Mouse (Mus musculus): ENCODE data around the gene Atxn2. TPM values are rescaled to one million over a fixed set of nuclear protein-coding genes. Genes with fewer than 3 reads are reported as not detected.
"Not testable (repeated sequence)": the region's sequence is repeated elsewhere in the genome, so short reads cannot be mapped to it uniquely, and the experiment has no call there.

Gene Atxn2
- polyA plus RNA-seq, 1 experiment from 2014 or later = 85.3 TPM

- no peak overlapping the region for H3K9ac ChIP-seq (replicated peaks; ENCODE audit: low read length)
- no peak overlapping the region for H3K27ac ChIP-seq (replicated peaks; ENCODE audit: low read depth, low read length)
- H3K4me1 ChIP-seq (ENCODE audit: control insufficient read depth, insufficient read depth, low read length) = no peaks in the 10 kb centered on the region
- WGBS = 94% methylated on average over 7 of the region's 7 CpGs
- no peaks in the 10 kb centered on the region for H3K36me3 ChIP-seq (ENCODE audit: control insufficient read depth, insufficient read depth, low read length)
- DNase-seq (no peak), ATAC-seq (ENCODE audit: low FRiP score, low TSS enrichment) (no peak)
- H3K27me3 ChIP-seq (ENCODE audit: control insufficient read depth, insufficient read depth, low read length) = no peaks in the 10 kb centered on the region
- no peak overlapping the region for H3K4me3 ChIP-seq (replicated peaks; ENCODE audit: low read depth, low read length)
- H3K9me3 ChIP-seq (ENCODE audit: control insufficient read depth, low read length) = no peaks in the 10 kb centered on the region
- H3K4me2 ChIP-seq (ENCODE audit: low read length) = no peak overlapping the region
Observed at GRCm38 (mm10) chr5:121738576-121739191, 27.5 kb downstream of the Atxn2 start.

DNA sequence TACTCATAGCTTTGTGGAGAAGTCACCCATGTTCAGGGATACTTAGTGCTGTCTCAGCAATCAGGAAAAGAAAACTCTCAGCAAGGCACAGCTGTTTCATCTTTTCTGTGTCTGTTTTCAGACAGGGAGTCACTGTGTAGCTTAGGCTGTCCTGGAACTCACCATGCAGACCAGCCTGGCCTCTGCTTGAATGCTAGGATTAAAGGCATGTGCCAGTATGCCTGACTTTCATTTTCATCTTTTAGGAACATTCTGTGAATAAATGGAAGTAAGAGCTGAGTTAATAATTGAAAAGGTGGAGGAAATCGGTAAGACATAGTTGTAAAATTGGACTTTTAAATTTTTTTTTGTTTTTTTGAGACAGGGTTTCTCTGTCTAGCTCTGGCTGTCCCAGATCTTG is 29.4 kb downstream of the Atxn2 start:
- ATAC-seq (ENCODE audit: low FRiP score, low TSS enrichment) (no peak), DNase-seq (no peak)
- no peaks in the 10 kb centered on the region for H3K9me3 ChIP-seq (ENCODE audit: control insufficient read depth, low read length)
- H3K4me2 ChIP-seq (ENCODE audit: low read length) = no peak overlapping the region
- WGBS = 98% methylated on average over 1 of the region's 1 CpGs
- no peak overlapping the region for H3K27ac ChIP-seq (replicated peaks; ENCODE audit: low read depth, low read length)
- H3K4me3 ChIP-seq (replicated peaks; ENCODE audit: low read depth, low read length) = no peak overlapping the region
- peaks cover 4% of the 10 kb centered on the region; the same call in 1 of the 2 replicates for H3K36me3 ChIP-seq (ENCODE audit: control insufficient read depth, insufficient read depth, low read length)
- no peaks in the 10 kb centered on the region for H3K27me3 ChIP-seq (ENCODE audit: control insufficient read depth, insufficient read depth, low read length)
- H3K9ac ChIP-seq (replicated peaks; ENCODE audit: low read length) = no peak overlapping the region
- no peaks in the 10 kb centered on the region for H3K4me1 ChIP-seq (ENCODE audit: control insufficient read depth, insufficient read depth, low read length)

- Histone ChIP-seq H3K4me1 (ENCODE audit: control insufficient read depth, insufficient read depth, low read length) (no peaks in the 10 kb centered on the region), H3K4me2 (ENCODE audit: low read length) (no peak overlapping the region), H3K27ac (replicated peaks; ENCODE audit: low read depth, low read length) (no peak overlapping the region), H3K9ac (replicated peaks; ENCODE audit: low read length) (no peak overlapping the region), H3K9me3 (ENCODE audit: control insufficient read depth, low read length) (no peaks in the 10 kb centered on the region), H3K36me3 (ENCODE audit: control insufficient read depth, insufficient read depth, low read length) (peaks cover 6% of the 10 kb centered on the region; the same call in 1 of the 2 replicates), H3K4me3 (replicated peaks; ENCODE audit: low read depth, low read length) (no peak overlapping the region), H3K27me3 (ENCODE audit: control insufficient read depth, insufficient read depth, low read length) (no peaks in the 10 kb centered on the region)
- no peak for ATAC-seq (ENCODE audit: low FRiP score, low TSS enrichment)
- no peak for DNase-seq
- WGBS = 89% methylated on average over 2 of the region's 2 CpGs
Observed at GRCm38 (mm10) chr5:121742915-121743314, 31.8 kb downstream of the Atxn2 start.

- H3K4me1 ChIP-seq (ENCODE audit: control insufficient read depth, insufficient read depth, low read length); H3K27me3 ChIP-seq (ENCODE audit: control insufficient read depth, insufficient read depth, low read length); H3K27ac ChIP-seq (replicated peaks; ENCODE audit: low read depth, low read length); H3K4me3 ChIP-seq (replicated peaks; ENCODE audit: low read depth, low read length); H3K4me2 ChIP-seq (ENCODE audit: low read length); DNase-seq; H3K9me3 ChIP-seq (ENCODE audit: control insufficient read depth, low read length); H3K9ac ChIP-seq (replicated peaks; ENCODE audit: low read length); ATAC-seq (ENCODE audit: low FRiP score, low TSS enrichment): not testable (repeated sequence)
- peaks cover 36% of the 10 kb centered on the region for H3K36me3 ChIP-seq (ENCODE audit: control insufficient read depth, insufficient read depth, low read length)
- 97% methylated on average over 4 of the region's 4 CpGs for WGBS
Observed at GRCm38 (mm10) chr5:121747884-121748594, 36.9 kb downstream of the Atxn2 start.

GRCm38 (mm10) chr5:121749633-121750032 is 38.5 kb downstream of the Atxn2 start:
- Histone ChIP-seq H3K4me3 (replicated peaks; ENCODE audit: low read depth, low read length) (no peak overlapping the region), H3K36me3 (ENCODE audit: control insufficient read depth, insufficient read depth, low read length) (peaks cover 38% of the 10 kb centered on the region), H3K9me3 (ENCODE audit: control insufficient read depth, low read length) (no peaks in the 10 kb centered on the region), H3K4me2 (ENCODE audit: low read length) (no peak overlapping the region), H3K4me1 (ENCODE audit: control insufficient read depth, insufficient read depth, low read length) (no peaks in the 10 kb centered on the region), H3K27ac (replicated peaks; ENCODE audit: low read depth, low read length) (no peak overlapping the region), H3K9ac (replicated peaks; ENCODE audit: low read length) (no peak overlapping the region), H3K27me3 (ENCODE audit: control insufficient read depth, insufficient read depth, low read length) (no peaks in the 10 kb centered on the region)
- WGBS = 98% methylated on average over 2 of the region's 2 CpGs
- no peak for DNase-seq
- ATAC-seq (ENCODE audit: low FRiP score, low TSS enrichment) = no peak

- Histone ChIP-seq H3K4me3 (replicated peaks; ENCODE audit: low read depth, low read length) (no peak overlapping the region), H3K27ac (replicated peaks; ENCODE audit: low read depth, low read length) (no peak overlapping the region), H3K9me3 (ENCODE audit: control insufficient read depth, low read length) (no peaks in the 10 kb centered on the region), H3K36me3 (ENCODE audit: control insufficient read depth, insufficient read depth, low read length) (peaks cover 22% of the 10 kb centered on the region), H3K27me3 (ENCODE audit: control insufficient read depth, insufficient read depth, low read length) (no peaks in the 10 kb centered on the region), H3K9ac (replicated peaks; ENCODE audit: low read length) (no peak overlapping the region), H3K4me2 (ENCODE audit: low read length) (no peak overlapping the region), H3K4me1 (ENCODE audit: control insufficient read depth, insufficient read depth, low read length) (no peaks in the 10 kb centered on the region)
- no peak for DNase-seq
- ATAC-seq (ENCODE audit: low FRiP score, low TSS enrichment) = no peak
- 20% methylated on average over 2 of the region's 2 CpGs for WGBS
Observed at GRCm38 (mm10) chr5:121757900-121758299, 46.8 kb downstream of the Atxn2 start.

GRCm38 (mm10) chr5:121758341-121758740 is 47.2 kb downstream of the Atxn2 start:
- H3K27me3 ChIP-seq (ENCODE audit: control insufficient read depth, insufficient read depth, low read length) = no peaks in the 10 kb centered on the region
- H3K27ac ChIP-seq (replicated peaks; ENCODE audit: low read depth, low read length) = no peak overlapping the region
- DNase-seq = no peak
- peaks cover 18% of the 10 kb centered on the region for H3K36me3 ChIP-seq (ENCODE audit: control insufficient read depth, insufficient read depth, low read length)
- no peak for ATAC-seq (ENCODE audit: low FRiP score, low TSS enrichment)
- no peak overlapping the region for H3K9ac ChIP-seq (replicated peaks; ENCODE audit: low read length)
- H3K9me3 ChIP-seq (ENCODE audit: control insufficient read depth, low read length) = no peaks in the 10 kb centered on the region
- H3K4me1 ChIP-seq (ENCODE audit: control insufficient read depth, insufficient read depth, low read length) = no peaks in the 10 kb centered on the region
- WGBS = 72% methylated on average over 4 of the region's 4 CpGs
- H3K4me3 ChIP-seq (replicated peaks; ENCODE audit: low read depth, low read length) = no peak overlapping the region
- no peak overlapping the region for H3K4me2 ChIP-seq (ENCODE audit: low read length)

DNA sequence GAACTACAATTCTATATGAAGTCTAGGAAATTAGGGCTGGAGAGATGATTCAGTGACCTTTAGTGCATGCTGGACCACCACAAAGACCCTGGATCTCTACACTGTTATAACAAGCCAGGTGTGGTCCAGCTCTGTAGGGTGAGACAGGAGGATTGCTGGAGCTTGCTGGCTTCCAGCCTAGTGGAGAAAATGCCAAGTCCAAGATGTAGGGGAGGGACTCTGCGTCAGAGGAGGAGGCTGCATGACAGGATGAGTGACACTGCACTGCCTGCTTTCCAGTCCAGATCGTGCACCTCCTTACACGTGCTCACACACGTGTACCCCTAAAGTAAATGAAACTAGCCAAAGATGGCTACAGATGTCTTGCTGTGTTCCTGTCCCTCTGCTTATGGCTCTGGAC is 48.8 kb downstream of the Atxn2 start:
- DNase-seq (no peak), ATAC-seq (ENCODE audit: low FRiP score, low TSS enrichment) (no peak)
- H3K27me3 ChIP-seq (ENCODE audit: control insufficient read depth, insufficient read depth, low read length) = no peaks in the 10 kb centered on the region
- no peak overlapping the region for H3K4me3 ChIP-seq (replicated peaks; ENCODE audit: low read depth, low read length)
- H3K36me3 ChIP-seq (ENCODE audit: control insufficient read depth, insufficient read depth, low read length) = peaks cover 15% of the 10 kb centered on the region
- no peaks in the 10 kb centered on the region for H3K9me3 ChIP-seq (ENCODE audit: control insufficient read depth, low read length)
- H3K4me1 ChIP-seq (ENCODE audit: control insufficient read depth, insufficient read depth, low read length) = no peaks in the 10 kb centered on the region
- no peak overlapping the region for H3K9ac ChIP-seq (replicated peaks; ENCODE audit: low read length)
- H3K4me2 ChIP-seq (ENCODE audit: low read length) = no peak overlapping the region
- 93% methylated on average over 4 of the region's 4 CpGs for WGBS
- no peak overlapping the region for H3K27ac ChIP-seq (replicated peaks; ENCODE audit: low read depth, low read length)

DNA sequence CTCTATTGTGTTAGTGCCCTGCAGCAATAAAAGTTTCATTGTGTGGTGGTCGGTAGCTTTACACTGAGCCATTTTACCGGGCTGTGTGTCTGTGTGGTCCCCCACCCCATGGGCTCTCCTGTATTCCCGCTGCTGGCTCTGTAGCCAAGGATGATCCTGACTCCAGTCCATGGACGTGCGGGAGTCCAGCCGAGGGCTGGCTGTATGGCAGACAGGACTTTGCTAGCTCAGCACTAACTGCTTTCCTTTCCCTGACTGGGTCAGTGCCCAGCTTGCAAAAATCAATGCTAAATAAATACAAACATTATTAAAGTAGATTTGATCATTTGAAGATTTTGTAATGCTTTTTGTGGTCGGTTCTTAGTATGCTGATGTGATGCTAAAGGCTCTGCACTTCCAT is 50.3 kb downstream of the Atxn2 start:
- H3K4me3 ChIP-seq (replicated peaks; ENCODE audit: low read depth, low read length) = no peak overlapping the region
- no peak overlapping the region for H3K4me2 ChIP-seq (ENCODE audit: low read length)
- DNase-seq (no peak), ATAC-seq (ENCODE audit: low FRiP score, low TSS enrichment) (no peak)
- no peaks in the 10 kb centered on the region for H3K27me3 ChIP-seq (ENCODE audit: control insufficient read depth, insufficient read depth, low read length)
- H3K9ac ChIP-seq (replicated peaks; ENCODE audit: low read length) = no peak overlapping the region
- WGBS = 67% methylated on average over 7 of the region's 7 CpGs
- peaks cover 15% of the 10 kb centered on the region; the same call in 1 of the 2 replicates for H3K36me3 ChIP-seq (ENCODE audit: control insufficient read depth, insufficient read depth, low read length)
- no peak overlapping the region for H3K27ac ChIP-seq (replicated peaks; ENCODE audit: low read depth, low read length)
- H3K4me1 ChIP-seq (ENCODE audit: control insufficient read depth, insufficient read depth, low read length) = no peaks in the 10 kb centered on the region
- no peaks in the 10 kb centered on the region for H3K9me3 ChIP-seq (ENCODE audit: control insufficient read depth, low read length)
